Mouse (Mus musculus) right cerebral cortex, postnatal 4 days (tissue): ENCODE data around the gene Srpk3.
A peak's percentile ranks its signal among the peaks of the same experiment; 100 is the strongest.

Source experiments
- DNase-seq: peaks from one replicate; pipeline ENCODE4 v3.0.0-alpha.2; 2022

Srpk3 gene

DNA sequence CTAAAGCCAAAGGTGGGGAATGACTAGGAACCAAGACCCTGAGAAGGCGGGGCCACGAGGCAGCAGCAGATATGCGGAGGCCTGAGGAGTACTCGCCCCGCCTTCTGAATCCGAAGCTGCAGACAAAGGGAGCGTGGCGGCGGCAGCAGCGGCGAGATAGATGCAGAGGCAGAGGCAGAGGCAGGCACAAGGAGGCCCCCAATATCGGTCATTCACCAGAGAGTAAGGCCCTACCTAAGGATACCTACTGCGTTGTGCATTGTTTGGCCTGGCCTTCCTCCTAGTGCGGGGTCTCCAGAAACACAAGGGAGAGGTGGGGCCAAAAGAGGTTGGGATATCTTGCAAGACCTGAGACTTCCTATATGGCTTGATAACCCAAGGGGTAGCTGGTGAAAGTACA is 40.9 kb downstream of the Srpk3 start:
- DNase-seq = peak; percentile 32

GRCm38 (mm10) chrX:73816596-73817314 is 42.5 kb downstream of the Srpk3 start:
- no peak for DNase-seq

GRCm38 (mm10) chrX:73823747-73824146 is 49.5 kb downstream of the Srpk3 start:
- DNase-seq = peak; percentile 8

GRCm38 (mm10) chrX:73824185-73825151 is 50.3 kb downstream of the Srpk3 start, which contains the start of gene Pdzd4:
Gene Pdzd4, minus strand, starts transcription at chrX:73824969.
- peak; percentile 83 for DNase-seq
